Mouse (Mus musculus) hematopoietic multipotent progenitor cell, adult 10-12 weeks (in vitro differentiated cells): ENCODE measurements around the gene Tac2. TPM values are rescaled to one million over a fixed set of nuclear protein-coding genes. Genes with fewer than 3 reads are reported as not detected.

Experiments
- polyA plus RNA-seq: library from polyadenylated mRNA; stranded (reverse); fragments of >175 nt; gene quantifications from 2 replicates; pipeline ENCODE4 v1.2.3, GENCODE M21; 2012; ENCODE audit warnings: low replicate concordance

Gene Tac2
- 0.58 and 3.1 TPM in 2 replicates for polyA plus RNA-seq

DNA sequence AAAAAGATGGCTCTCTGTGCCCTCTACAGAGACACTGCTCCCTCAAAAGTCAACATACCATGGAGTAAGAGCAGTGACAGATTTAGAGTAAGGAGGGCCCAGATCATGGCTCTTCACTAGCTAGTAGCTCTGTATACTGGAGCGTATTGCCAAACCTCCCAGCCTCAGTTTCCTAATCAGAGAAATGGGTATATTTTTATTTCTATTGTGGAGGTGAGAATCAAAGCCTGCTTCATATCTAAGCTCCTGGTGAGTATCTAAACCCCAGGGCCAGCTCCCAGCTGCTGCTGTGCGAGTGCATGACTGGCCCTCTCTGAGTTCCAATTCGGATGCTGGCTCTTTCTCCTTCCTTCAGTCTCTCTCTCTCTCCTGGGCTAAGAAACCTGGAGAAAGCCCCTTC lies at the start of gene Tac2:
Gene Tac2, plus strand, starts transcription at position 301 of the 400 bp plus-strand sequence.

DNA sequence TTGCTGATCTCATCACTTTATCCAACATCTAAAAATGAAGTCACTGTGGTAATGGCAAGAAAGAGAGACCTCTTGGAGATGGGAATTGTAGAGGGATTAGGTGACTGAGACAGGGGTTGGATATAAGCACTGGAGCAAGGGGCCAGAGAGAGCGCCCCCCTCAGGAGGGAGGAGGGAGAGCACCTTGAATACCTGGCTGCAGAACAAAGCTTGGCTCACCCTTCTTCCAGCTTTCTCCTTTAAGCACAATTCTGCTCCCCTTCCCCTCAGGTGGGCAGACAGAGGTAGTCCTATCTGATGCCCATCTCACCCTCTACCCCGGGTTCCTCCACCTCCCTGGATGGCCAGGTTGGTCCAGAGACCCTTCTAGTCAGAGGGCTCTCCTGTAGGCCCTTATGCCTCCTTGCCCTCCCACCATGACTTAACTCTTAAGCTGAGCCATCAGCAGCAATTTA lies 19.5 kb upstream of the Tac2 start, which contains the start of gene Myo1a:
Gene Myo1a, plus strand, starts transcription at position 405 of the 455 bp plus-strand sequence.

DNA sequence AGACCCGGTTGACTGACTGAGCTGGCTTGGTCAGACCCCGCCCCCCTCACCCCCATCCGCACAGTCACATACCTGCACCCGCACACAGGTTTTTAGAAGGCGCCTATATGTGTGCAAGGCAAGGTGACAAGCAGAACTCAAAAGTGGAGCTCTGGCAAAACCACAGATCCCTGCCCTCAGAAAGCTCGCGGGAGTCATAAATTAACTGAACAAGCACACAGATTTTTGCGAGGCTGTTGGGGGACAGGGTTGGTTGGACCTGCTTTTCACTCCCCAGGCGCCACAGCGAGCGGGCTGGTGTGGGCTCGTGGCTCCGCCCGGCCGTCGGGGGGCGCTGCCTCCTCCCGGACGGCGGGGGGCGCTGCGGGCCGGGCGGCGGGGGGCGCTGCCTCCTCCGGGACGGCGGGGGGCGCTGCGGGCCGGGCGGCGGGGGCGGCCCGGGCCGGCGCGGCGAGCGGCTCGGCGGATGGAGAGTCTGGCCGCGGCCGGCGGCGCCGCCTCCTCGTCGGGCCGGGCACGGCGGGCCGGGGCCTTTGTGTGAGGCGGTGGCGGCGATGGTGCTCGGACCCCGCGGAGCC lies 14.9 kb downstream of the Tac2 start, which contains the start of gene Zbtb39:
Gene Zbtb39, plus strand, starts transcription at position 456 of the 578 bp plus-strand sequence.

DNA sequence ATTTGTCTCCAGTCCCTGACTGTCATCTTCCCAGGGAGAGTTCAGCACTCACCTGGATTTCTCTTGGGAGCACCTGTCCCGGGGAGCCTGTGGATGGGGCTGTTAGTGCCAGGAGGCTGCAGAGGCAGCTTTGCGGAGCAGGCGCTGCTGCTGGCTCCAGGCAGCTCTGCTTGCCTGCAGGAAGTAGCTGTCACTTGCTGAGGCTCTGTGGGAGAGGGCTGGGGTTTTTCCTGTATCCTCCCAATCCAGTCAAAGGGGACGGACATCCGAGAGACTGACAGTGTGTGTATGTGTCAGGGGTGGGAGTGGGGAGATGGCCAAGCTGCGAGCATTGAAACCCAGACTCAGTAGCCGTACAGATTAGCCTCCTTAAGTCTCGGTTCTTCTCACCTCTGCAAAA lies 27.3 kb downstream of the Tac2 start, which contains the start of gene Gpr182:
Gene Gpr182, minus strand, starts transcription at position 185 of the 400 bp plus-strand sequence.

DNA sequence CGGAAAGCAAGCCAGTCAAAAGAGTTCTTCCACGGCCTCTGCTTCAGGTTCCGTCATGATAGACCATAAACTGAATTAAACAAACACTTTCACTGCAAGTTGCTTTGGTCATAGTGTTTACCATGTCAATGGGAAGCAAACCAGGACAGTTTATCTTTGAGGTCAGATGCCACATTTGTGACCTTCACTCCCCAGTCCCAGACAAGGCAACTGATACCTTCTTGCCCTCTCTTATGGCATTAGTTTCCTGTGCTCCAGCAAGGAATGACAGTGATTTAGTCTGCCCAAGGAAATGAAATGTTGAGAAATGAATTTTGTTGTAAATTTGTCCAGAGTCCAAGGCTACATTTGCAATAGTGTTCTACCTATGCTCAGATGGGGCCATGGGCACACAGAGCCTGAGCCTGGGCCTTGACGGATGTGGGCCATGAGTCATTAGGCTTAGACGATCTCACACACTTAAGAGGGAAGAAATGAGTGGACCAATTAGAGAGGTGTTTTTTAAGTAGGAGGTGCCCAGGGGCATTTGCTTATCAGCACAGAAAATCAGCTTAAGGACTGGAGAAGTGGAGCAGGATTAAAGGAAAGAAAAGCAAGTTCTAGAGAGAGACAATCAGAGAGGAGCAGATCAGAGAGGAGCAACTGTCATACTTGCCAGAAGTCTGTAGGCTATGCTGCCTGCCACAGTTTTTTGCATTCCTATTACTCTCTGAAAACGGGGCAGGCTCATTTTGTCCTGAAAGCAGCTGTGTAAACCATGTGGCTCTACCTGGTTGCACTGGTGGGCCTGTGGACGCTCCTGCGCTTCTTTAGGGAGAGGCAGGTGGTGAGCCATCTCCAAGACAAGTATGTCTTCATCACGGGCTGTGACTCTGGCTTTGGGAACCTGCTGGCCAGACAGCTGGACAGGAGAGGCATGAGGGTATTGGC lies 35.2 kb downstream of the Tac2 start, which contains the start of the genes Rdh1 and Rdh16f1:
Gene Rdh1, plus strand, starts transcription at position 541 of the 930 bp plus-strand sequence.
Gene Rdh16f1, plus strand, starts transcription at position 607 of the 930 bp plus-strand sequence.

DNA sequence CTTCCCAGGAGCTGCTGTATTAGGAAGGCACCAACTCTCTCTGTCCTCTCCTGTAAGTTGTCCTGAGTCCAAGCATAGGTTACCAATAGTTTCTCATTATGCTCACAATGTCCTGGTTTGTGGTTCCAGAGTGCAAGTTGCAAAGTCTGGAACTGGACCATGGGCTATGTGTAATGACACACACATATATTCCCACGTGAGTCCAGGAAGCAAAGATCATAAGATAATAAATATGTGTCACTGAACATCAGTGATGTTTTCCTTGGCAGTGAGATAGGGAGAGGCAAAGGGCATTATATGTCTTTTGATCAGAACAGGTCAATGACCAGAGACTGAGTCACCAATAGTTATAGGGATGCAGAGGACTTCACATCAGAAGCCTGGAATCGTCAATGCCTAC lies 51.7 kb downstream of the Tac2 start, which contains the start of gene Rdh9:
Gene Rdh9, plus strand, starts transcription at position 376 of the 400 bp plus-strand sequence.

Other genes starting within 250 kb of the Tac2 start
- gene Stac3, start 222.8 kb upstream of the Tac2 start, polyA plus RNA-seq, result 1.4 and 2.5 TPM in 2 replicates
- 0.44 and 1.5 TPM in 2 replicates for gene Ndufa4l2, start 209.5 kb upstream of the Tac2 start, polyA plus RNA-seq
- 94.2 and 147 TPM in 2 replicates for gene Shmt2, start 202.0 kb upstream of the Tac2 start, polyA plus RNA-seq
- gene Nxph4, start 189.9 kb upstream of the Tac2 start, polyA plus RNA-seq, result 0.07 TPM in 1 of 2 replicates, not detected in the other
- gene Lrp1, start 103.3 kb upstream of the Tac2 start, polyA plus RNA-seq, result 275 and 343 TPM in 2 replicates
- gene Stat6, start 81.5 kb upstream of the Tac2 start, polyA plus RNA-seq, result 45.8 and 162 TPM in 2 replicates
- gene Nemp1, start 57.6 kb upstream of the Tac2 start, polyA plus RNA-seq, result 1.4 and 2.3 TPM in 2 replicates
- 35.7 and 62.7 TPM in 2 replicates for gene Nab2, start 55.9 kb upstream of the Tac2 start, polyA plus RNA-seq
- 0.06 TPM in 1 of 2 replicates, not detected in the other for gene Myo1a, start 19.3 kb upstream of the Tac2 start, polyA plus RNA-seq
- 3.1 and 3.6 TPM in 2 replicates for gene Zbtb39, start 15.1 kb downstream of the Tac2 start, polyA plus RNA-seq
- gene Gpr182, start 27.3 kb downstream of the Tac2 start, polyA plus RNA-seq, result 0.07 and 3.4 TPM in 2 replicates
- 0.08 and 0.13 TPM in 2 replicates for gene Rdh1, start 35.2 kb downstream of the Tac2 start, polyA plus RNA-seq
- gene Rdh16f1, start 35.3 kb downstream of the Tac2 start, polyA plus RNA-seq, result 0.10 and 0.20 TPM in 2 replicates
- gene Rdh9, start 51.9 kb downstream of the Tac2 start, polyA plus RNA-seq, result 0.17 TPM in 1 of 2 replicates, not detected in the other
- not detected in 2 replicates for gene Rdh16, start 76.7 kb downstream of the Tac2 start, polyA plus RNA-seq
- gene Rdh19, start 125.5 kb downstream of the Tac2 start, polyA plus RNA-seq, result not detected in 2 replicates
- not detected in 2 replicates for gene Rdh16f2, start 142.0 kb downstream of the Tac2 start, polyA plus RNA-seq
- not detected in 2 replicates for gene Rdh7, start 164.3 kb downstream of the Tac2 start, polyA plus RNA-seq
- gene Sdr9c7, start 174.0 kb downstream of the Tac2 start, polyA plus RNA-seq, result not detected in 2 replicates